Mouse (Mus musculus) forebrain, embryonic 16.5 days (tissue): Measurements from ENCODE around the gene Pam. TPM values are rescaled to one million over a fixed set of nuclear protein-coding genes. Genes with fewer than 3 reads are reported as not detected.
"Not testable (repeated sequence)": the region's sequence is repeated elsewhere in the genome, so short reads cannot be mapped to it uniquely, and the experiment has no call there.

Experiments
- ATAC-seq: fragments of 200-750 bp; cut with Nextera tagmentation; 2 replicates; pipeline ENCODE4 v1.8.0; 2017; ENCODE audit warnings: mild to moderate bottlenecking, moderate library complexity
- H3K27ac ChIP-seq: fragments of 300-500 bp; sonication (generic); 2 replicates; pipeline ENCODE4 v1.5.1; 2014; ENCODE audit warnings: low read length, control low read depth
- H3K27me3 ChIP-seq: fragments of 300-500 bp; sonication (generic); replicated peaks from 2 replicates; pipeline ENCODE4 v1.6.1; 2014; ENCODE audit warnings: low read length; ENCODE audit not compliant: control insufficient read depth, insufficient read depth
- H3K36me3 ChIP-seq: fragments of 300-500 bp; sonication (generic); 2 replicates; pipeline ENCODE4 v1.6.1; 2014; ENCODE audit not compliant: control insufficient read depth, insufficient read depth
- H3K4me1 ChIP-seq: fragments of 300-500 bp; sonication (generic); replicated peaks from 2 replicates; pipeline ENCODE4 v1.6.1; 2014; ENCODE audit warnings: low read length; ENCODE audit not compliant: control insufficient read depth, insufficient read depth
- H3K4me2 ChIP-seq: fragments of 300-500 bp; sonication (generic); 2 replicates; pipeline ENCODE4 v1.6.1; 2014; ENCODE audit warnings: mild to moderate bottlenecking, low read length, control low read depth
- H3K4me3 ChIP-seq: fragments of 300-500 bp; sonication (generic); replicated peaks from 2 replicates; pipeline ENCODE4 v1.5.1; 2014; ENCODE audit warnings: mild to moderate bottlenecking, low read length, control low read depth
- H3K9ac ChIP-seq: fragments of 300-500 bp; sonication (generic); replicated peaks from 2 replicates; pipeline ENCODE4 v1.6.1; 2014; ENCODE audit warnings: low read depth, low read length, control low read depth
- H3K9me3 ChIP-seq: fragments of 300-500 bp; sonication (generic); 2 replicates; pipeline ENCODE4 v1.6.1; 2016; ENCODE audit warnings: low read length; ENCODE audit not compliant: control insufficient read depth
- WGBS: fragments of 180-500 bp; shearing (Covaris S2); extraction: QIAGEN DNeasy Blood & Tissue Kit; methylation state at CpG from one replicate; pipeline ENCODE4 v1.1.7; 2014; 5-methylcytosine and 5-hydroxymethylcytosine counted together
- polyA plus RNA-seq: library from polyadenylated mRNA; unstranded; fragments of >200 nt; fragmentation: Nextera tagmentation; extraction: Ambion mirVana; gene quantifications from 2 replicates; pipeline ENCODE4 v1.2.1, GENCODE M21; 2015

Pam gene
- polyA plus RNA-seq, 1 experiment from 2014 or later, result 45.1 TPM

DNA sequence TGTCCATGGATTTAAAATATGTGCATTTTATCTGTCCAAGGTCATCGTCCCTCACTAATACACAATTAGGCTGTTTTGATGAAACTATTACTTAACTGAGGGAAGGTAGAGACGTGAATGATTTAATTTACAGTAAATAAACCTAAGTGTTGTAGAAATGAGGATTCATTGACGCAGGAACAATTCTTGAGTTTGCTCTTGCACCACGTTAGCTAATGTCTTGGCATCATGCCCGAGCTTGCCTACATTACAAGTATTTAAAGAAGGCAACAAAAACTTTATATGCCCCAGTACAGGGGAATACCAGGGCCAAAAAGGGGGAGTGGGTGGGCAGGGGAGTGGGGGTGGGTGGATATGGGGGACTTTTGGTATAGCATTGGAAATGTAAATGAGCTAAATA is 96.5 kb downstream of the Pam start:
- H3K4me3 ChIP-seq, H3K36me3 ChIP-seq, H3K9me3 ChIP-seq, H3K27me3 ChIP-seq, H3K4me2 ChIP-seq, H3K4me1 ChIP-seq, H3K9ac ChIP-seq, H3K27ac ChIP-seq, ATAC-seq: not testable (repeated sequence)
- 27% methylated on average over 5 of the region's 5 CpGs for WGBS

- peaks cover 2% of the 10 kb centered on the region for H3K4me1 ChIP-seq
- no peak overlapping the region for H3K4me2 ChIP-seq
- no peak overlapping the region for H3K27ac ChIP-seq
- H3K27me3 ChIP-seq, result no peaks in the 10 kb centered on the region
- H3K9me3 ChIP-seq, result no peaks in the 10 kb centered on the region
- ATAC-seq, result no peak
- no peak overlapping the region for H3K4me3 ChIP-seq
- H3K36me3 ChIP-seq, result no peaks in the 10 kb centered on the region
- no peak overlapping the region for H3K9ac ChIP-seq
- WGBS, result 85% methylated on average over 1 of the region's 1 CpGs
These were observed 98.4 kb downstream of the Pam start for GRCm38 (mm10) chr1:97997088-97997487.

DNA sequence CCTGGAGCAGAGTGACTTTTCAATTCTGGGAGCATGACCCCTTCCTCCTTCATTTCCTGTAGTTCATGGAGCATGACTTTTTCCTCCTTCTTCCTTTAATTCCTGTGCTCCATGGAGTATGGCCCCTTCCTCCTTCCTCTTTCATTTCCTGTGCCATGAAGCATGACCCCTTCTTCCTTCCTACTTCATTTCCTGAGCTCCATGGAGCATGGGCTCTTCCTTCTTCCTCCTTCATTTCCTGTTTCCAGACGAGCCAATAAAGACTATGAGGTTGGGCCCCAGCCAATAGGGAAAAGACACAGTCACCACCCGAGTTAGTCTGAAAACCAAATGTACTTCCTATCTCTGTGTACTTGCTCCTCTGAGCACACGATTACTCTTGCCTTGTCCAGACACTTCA is 103.5 kb downstream of the Pam start:
- ATAC-seq, result no peak
- no peak overlapping the region for H3K4me2 ChIP-seq
- H3K27ac ChIP-seq, result no peak overlapping the region
- no peaks in the 10 kb centered on the region for H3K4me1 ChIP-seq
- no peaks in the 10 kb centered on the region for H3K36me3 ChIP-seq
- no peak overlapping the region for H3K4me3 ChIP-seq
- no peak overlapping the region for H3K9ac ChIP-seq
- H3K9me3 ChIP-seq, result no peaks in the 10 kb centered on the region
- no peaks in the 10 kb centered on the region for H3K27me3 ChIP-seq
- 85% methylated on average over 3 of the region's 3 CpGs for WGBS

DNA sequence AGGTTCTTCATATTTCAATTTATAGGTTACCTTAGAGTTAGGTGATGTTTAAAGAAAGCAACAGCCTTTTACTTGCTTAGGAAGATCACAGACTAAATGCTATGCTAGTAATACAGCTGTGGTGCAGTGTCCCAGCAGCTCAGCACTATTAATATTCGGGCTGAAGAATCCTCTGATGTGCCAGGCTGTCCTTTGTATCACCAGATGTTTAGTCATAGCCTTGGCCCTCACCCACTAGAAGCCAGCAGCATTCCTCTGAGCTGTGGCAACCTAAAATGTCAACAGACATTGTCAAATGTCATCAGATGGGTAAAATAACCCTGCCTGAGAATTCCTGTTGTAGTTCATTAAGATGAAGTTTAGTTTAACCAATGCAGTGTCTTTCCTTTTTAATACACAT is 112.3 kb downstream of the Pam start:
- H3K4me3 ChIP-seq, result no peak overlapping the region
- no peaks in the 10 kb centered on the region for H3K36me3 ChIP-seq
- H3K4me2 ChIP-seq, result no peak overlapping the region
- ATAC-seq, result no peak
- H3K27me3 ChIP-seq, result no peaks in the 10 kb centered on the region
- H3K27ac ChIP-seq, result no peak overlapping the region
- 82% methylated on average over 1 of the region's 1 CpGs for WGBS
- no peak overlapping the region for H3K9ac ChIP-seq
- no peaks in the 10 kb centered on the region for H3K9me3 ChIP-seq
- H3K4me1 ChIP-seq, result 0 out of 2 replicates have a peak, but pooled peaks cover 3% of the 10 kb centered on the region

DNA sequence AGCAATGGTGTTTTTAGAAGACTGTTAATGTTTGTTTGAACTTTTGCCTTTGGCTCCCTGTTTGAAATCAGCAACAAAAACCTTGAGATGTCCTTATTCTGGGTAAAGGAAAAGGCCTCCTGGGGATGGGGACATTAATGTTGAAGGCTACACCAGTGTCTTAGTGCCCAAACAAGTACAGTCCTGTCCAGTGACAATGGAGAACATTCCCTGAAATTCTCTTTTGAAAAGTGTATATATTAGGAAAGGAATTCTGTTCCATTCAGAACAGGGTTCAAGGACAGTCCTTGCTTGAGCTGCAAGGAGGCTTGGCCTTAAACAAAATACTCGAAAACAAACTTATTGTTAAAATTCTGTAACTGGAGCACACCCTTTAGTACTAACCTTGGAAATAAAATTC is 116.0 kb downstream of the Pam start:
- Histone ChIP-seq H3K9me3 (no peaks in the 10 kb centered on the region), H3K4me1 (peaks cover 16% of the 10 kb centered on the region), H3K27ac (no peak overlapping the region), H3K9ac (no peak overlapping the region), H3K36me3 (no peaks in the 10 kb centered on the region), H3K4me2 (no peak overlapping the region), H3K27me3 (no peaks in the 10 kb centered on the region), H3K4me3 (no peak overlapping the region)
- no peak for ATAC-seq
- WGBS, result 88% methylated on average over 1 of the region's 1 CpGs

DNA sequence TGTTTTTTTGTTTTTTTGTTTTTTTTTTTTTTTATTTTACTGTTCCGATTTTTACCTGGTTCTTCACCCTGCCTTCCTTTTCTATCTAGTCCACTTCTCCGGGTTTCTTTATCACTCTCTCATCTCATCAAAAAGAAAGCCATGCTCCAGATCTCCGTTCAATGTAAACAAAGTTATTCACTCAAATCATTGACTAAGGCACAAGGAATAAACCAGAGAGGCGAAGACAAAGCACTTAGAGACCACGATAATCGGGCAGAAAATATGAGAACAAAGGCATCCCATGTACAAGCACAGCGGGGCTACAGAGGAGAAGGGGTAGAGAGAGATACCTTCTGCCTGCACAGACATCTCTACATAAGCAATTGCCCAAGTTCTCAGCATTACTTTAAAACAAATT is 117.9 kb downstream of the Pam start:
- no peak for ATAC-seq
- Histone ChIP-seq H3K4me1 (peaks cover 16% of the 10 kb centered on the region), H3K9ac (peak overlapping the region; percentile 83), H3K9me3 (no peaks in the 10 kb centered on the region), H3K36me3 (no peaks in the 10 kb centered on the region), H3K27ac (peak overlapping the region; percentile 83), H3K4me3 (peak overlapping the region; percentile 64), H3K4me2 (peak overlapping the region; percentile 77), H3K27me3 (no peaks in the 10 kb centered on the region)
- 9% methylated on average over 7 of the region's 7 CpGs for WGBS

GRCm38 (mm10) chr1:97976873-97977473 is 118.5 kb downstream of the Pam start:
- no peaks in the 10 kb centered on the region for H3K9me3 ChIP-seq
- peak overlapping the region; percentile 83 for H3K27ac ChIP-seq
- H3K4me1 ChIP-seq, result peaks cover 16% of the 10 kb centered on the region
- peak overlapping the region; percentile 83 for H3K9ac ChIP-seq
- H3K4me3 ChIP-seq, result peak overlapping the region; percentile 64
- WGBS, result 0% methylated on average over 47 of the region's 47 CpGs
- H3K36me3 ChIP-seq, result no peaks in the 10 kb centered on the region
- H3K4me2 ChIP-seq, result peak overlapping the region; percentile 77
- ATAC-seq, result peak; percentile 90
- no peaks in the 10 kb centered on the region for H3K27me3 ChIP-seq

GRCm38 (mm10) chr1:97976072-97976471 is 119.4 kb downstream of the Pam start:
- H3K27ac ChIP-seq, result no peak overlapping the region

GRCm38 (mm10) chr1:97974968-97975367 is 120.5 kb downstream of the Pam start:
- WGBS, result 19% methylated on average over 11 of the region's 11 CpGs
- no peaks in the 10 kb centered on the region for H3K9me3 ChIP-seq
- H3K4me3 ChIP-seq, result 0 out of 2 replicates have a peak overlapping the region, but pooled peaks have one; percentile 1
- peak overlapping the region; percentile 46 for H3K4me2 ChIP-seq
- 0 out of 2 replicates have a peak, but pooled peaks have one; percentile 13 for ATAC-seq
- H3K27ac ChIP-seq, result no peak overlapping the region
- H3K27me3 ChIP-seq, result no peaks in the 10 kb centered on the region
- no peaks in the 10 kb centered on the region for H3K36me3 ChIP-seq
- peaks cover 16% of the 10 kb centered on the region for H3K4me1 ChIP-seq
- peak overlapping the region; percentile 26; the same call in 1 of the 2 replicates for H3K9ac ChIP-seq

More at GRCm38 (mm10) chr1:97976072-97976471, 119.4 kb downstream of the Pam start:
- Histone ChIP-seq H3K4me1 (peaks cover 16% of the 10 kb centered on the region), H3K4me3 (peak overlapping the region; percentile 64), H3K4me2 (peak overlapping the region; percentile 77), H3K27me3 (no peaks in the 10 kb centered on the region), H3K36me3 (no peaks in the 10 kb centered on the region), H3K9ac (peak overlapping the region; percentile 25; the same call in 1 of the 2 replicates), H3K9me3 (no peaks in the 10 kb centered on the region)
- 53% methylated on average over 13 of the region's 13 CpGs for WGBS
- no peak for ATAC-seq

DNA sequence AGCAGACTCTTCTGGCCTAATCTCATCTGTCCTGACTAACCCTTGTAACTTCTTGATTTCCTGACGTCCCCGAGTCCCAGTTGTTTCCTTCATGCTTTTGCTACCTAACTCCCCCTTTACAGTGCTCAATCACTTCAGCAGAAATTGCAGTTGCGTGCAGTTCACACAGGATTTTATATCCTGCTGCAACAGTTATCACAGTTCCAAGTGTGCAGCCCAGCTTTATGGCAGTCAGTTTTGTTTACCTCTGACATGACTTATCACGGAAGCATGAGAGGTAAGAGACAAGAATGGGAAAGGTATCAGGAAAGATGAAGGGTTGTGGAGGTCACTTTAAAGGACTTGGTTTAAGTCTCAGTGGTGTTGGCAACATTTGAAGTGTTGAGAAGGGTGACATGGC is 125.7 kb downstream of the Pam start:
- no peak for ATAC-seq
- H3K9ac ChIP-seq, result no peak overlapping the region
- no peak overlapping the region for H3K27ac ChIP-seq
- peaks cover under 1% of the 10 kb centered on the region for H3K4me1 ChIP-seq
- WGBS, result 87% methylated on average over 4 of the region's 4 CpGs
- no peak overlapping the region for H3K4me3 ChIP-seq
- no peaks in the 10 kb centered on the region for H3K9me3 ChIP-seq
- H3K36me3 ChIP-seq, result no peaks in the 10 kb centered on the region
- no peak overlapping the region for H3K4me2 ChIP-seq
- H3K27me3 ChIP-seq, result no peaks in the 10 kb centered on the region
